Mouse (Mus musculus): ENCODE measurements around the gene Dtx3l. TPM values are rescaled to one million over a fixed set of nuclear protein-coding genes. Genes with fewer than 3 reads are reported as not detected.
"Not testable (repeated sequence)": the region's sequence is repeated elsewhere in the genome, so short reads cannot be mapped to it uniquely, and the experiment has no call there.

The Dtx3l gene
- total RNA-seq, 2 experiments from 2014 or later, result 2.2 TPM

- DNase-seq, result no peak
- intact Hi-C loops (cut with DNase I), result no loop called here
Observed at GRCm38 (mm10) chr16:35932179-35933055, 6.5 kb downstream of the Dtx3l start.

- DNase-seq, result no peak
- intact Hi-C loops (cut with DNase I), result no loop called here
Observed at GRCm38 (mm10) chr16:35924341-35924740, 14.6 kb downstream of the Dtx3l start.

- DNase-seq, result no peak
Observed at GRCm38 (mm10) chr16:35923546-35924198, 15.3 kb downstream of the Dtx3l start.

GRCm38 (mm10) chr16:35922301-35922895 is 16.6 kb downstream of the Dtx3l start:
- no peak for DNase-seq
- intact Hi-C loops (cut with DNase I), result no loop called here

More at GRCm38 (mm10) chr16:35923546-35924198, 15.3 kb downstream of the Dtx3l start:
- intact Hi-C loops (cut with DNase I), result no loop called here

- intact Hi-C loops (cut with DNase I), result no loop called here
Observed at GRCm38 (mm10) chr16:35921676-35922235, 17.2 kb downstream of the Dtx3l start.

GRCm38 (mm10) chr16:35918721-35919543 is 20.0 kb downstream of the Dtx3l start:
- intact Hi-C loops (cut with DNase I), result no loop called here
- DNase-seq, result no peak

More at GRCm38 (mm10) chr16:35921676-35922235, 17.2 kb downstream of the Dtx3l start:
- no peak for DNase-seq

- DNase-seq, result no peak
- intact Hi-C loops (cut with DNase I), result no loop called here
Observed at GRCm38 (mm10) chr16:35914301-35914700, 24.6 kb downstream of the Dtx3l start.

- intact Hi-C loops (cut with DNase I), result no loop called here
- DNase-seq, result no peak
Observed at GRCm38 (mm10) chr16:35913526-35913925, 25.4 kb downstream of the Dtx3l start.

GRCm38 (mm10) chr16:35911449-35911848 is 27.5 kb downstream of the Dtx3l start:
- intact Hi-C loops (cut with DNase I), result no loop called here
- no peak for DNase-seq

GRCm38 (mm10) chr16:35907432-35908201 is 31.3 kb downstream of the Dtx3l start:
- intact Hi-C loops (cut with DNase I), result no loop called here
- no peak for DNase-seq

- no peak for DNase-seq
- intact Hi-C loops (cut with DNase I), result no loop called here
Observed at GRCm38 (mm10) chr16:35906887-35907286, 32.1 kb downstream of the Dtx3l start.

- intact Hi-C loops (cut with DNase I), result no loop called here
- DNase-seq, result no peak
Observed at GRCm38 (mm10) chr16:35905819-35906485, 33.0 kb downstream of the Dtx3l start.

- no peak for DNase-seq
- intact Hi-C loops (cut with DNase I), result no loop called here
Observed at GRCm38 (mm10) chr16:35905355-35905754, 33.6 kb downstream of the Dtx3l start.

- no peak for DNase-seq
- intact Hi-C loops (cut with DNase I), result no loop called here
Observed at GRCm38 (mm10) chr16:35904121-35904736, 34.7 kb downstream of the Dtx3l start.

- intact Hi-C loops (cut with DNase I), result no loop called here
- DNase-seq, result no peak
Observed at GRCm38 (mm10) chr16:35903014-35903640, 35.8 kb downstream of the Dtx3l start.

- intact Hi-C loops (cut with DNase I), result no loop called here
- no peak for DNase-seq
Observed at GRCm38 (mm10) chr16:35900541-35900940, 38.4 kb downstream of the Dtx3l start.

- intact Hi-C loops (cut with DNase I), result no loop called here
- no peak for DNase-seq
Observed at GRCm38 (mm10) chr16:35894997-35895396, 44.0 kb downstream of the Dtx3l start.

GRCm38 (mm10) chr16:35891603-35892002 is 47.3 kb downstream of the Dtx3l start:
- intact Hi-C loops (cut with DNase I), result not testable (repeated sequence)

More at GRCm38 (mm10) chr16:35891603-35892002, 47.3 kb downstream of the Dtx3l start:
- DNase-seq, result not testable (repeated sequence)
